Mouse (Mus musculus): ENCODE data around the gene Kng1. TPM values are rescaled to one million over a fixed set of nuclear protein-coding genes. Genes with fewer than 3 reads are reported as not detected.
"Not testable (repeated sequence)": the region's sequence is repeated elsewhere in the genome, so short reads cannot be mapped to it uniquely, and the experiment has no call there.

Kng1 gene
- polyA plus RNA-seq, 1 experiment from 2014 or later: not detected

- H3K4me3 ChIP-seq; H3K36me3 ChIP-seq (replicated peaks); ATAC-seq (replicated peaks); H3K9me3 ChIP-seq; H3K27ac ChIP-seq; H3K9ac ChIP-seq; H3K27me3 ChIP-seq (replicated peaks); H3K4me2 ChIP-seq: not testable (repeated sequence)
- H3K4me1 ChIP-seq: peaks cover 11% of the 10 kb centered on the region
- 84% methylated on average over 8 of the region's 8 CpGs for WGBS
Measured at GRCm38 (mm10) chr16:23097290-23098104, 39.8 kb downstream of the Kng1 start.

GRCm38 (mm10) chr16:23098105-23098452 lies 40.4 kb downstream of the Kng1 start:
- H3K27me3 ChIP-seq (replicated peaks); H3K9me3 ChIP-seq; ATAC-seq (replicated peaks); H3K4me3 ChIP-seq; H3K27ac ChIP-seq; H3K4me2 ChIP-seq; H3K36me3 ChIP-seq (replicated peaks); H3K9ac ChIP-seq: not testable (repeated sequence)
- 93% methylated on average over 1 of the region's 1 CpGs for WGBS
- H3K4me1 ChIP-seq: peaks cover 11% of the 10 kb centered on the region

GRCm38 (mm10) chr16:23099632-23100031 lies 42.0 kb downstream of the Kng1 start:
- peak overlapping the region; percentile 32 for H3K4me3 ChIP-seq
- 0 out of 2 replicates have a peak, but pooled peaks have one; percentile 22 for ATAC-seq (replicated peaks)
- no peaks in the 10 kb centered on the region for H3K9me3 ChIP-seq
- no peaks in the 10 kb centered on the region for H3K36me3 ChIP-seq (replicated peaks)
- WGBS: 2% methylated on average over 12 of the region's 12 CpGs
- H3K4me1 ChIP-seq: peaks cover 11% of the 10 kb centered on the region
- H3K27me3 ChIP-seq (replicated peaks): peaks cover 12% of the 10 kb centered on the region
- no peak overlapping the region for H3K27ac ChIP-seq
- peak overlapping the region; percentile 58 for H3K4me2 ChIP-seq
- 0 out of 2 replicates have a peak overlapping the region, but pooled peaks have one; percentile 21 for H3K9ac ChIP-seq

GRCm38 (mm10) chr16:23100099-23100575 lies 42.5 kb downstream of the Kng1 start:
- 0% methylated on average over 7 of the region's 9 CpGs for WGBS
- Histone ChIP-seq H3K27ac (no peak overlapping the region), H3K36me3 (replicated peaks) (no peaks in the 10 kb centered on the region), H3K4me1 (peaks cover 11% of the 10 kb centered on the region), H3K9ac (0 out of 2 replicates have a peak overlapping the region, but pooled peaks have one; percentile 21), H3K4me2 (peak overlapping the region; percentile 58), H3K27me3 (replicated peaks) (peaks cover 12% of the 10 kb centered on the region), H3K4me3 (peak overlapping the region; percentile 32), H3K9me3 (no peaks in the 10 kb centered on the region)
- peak; percentile 74 for ATAC-seq (replicated peaks)

GRCm38 (mm10) chr16:23100613-23101012 lies 42.9 kb downstream of the Kng1 start:
- H3K9ac ChIP-seq: 0 out of 2 replicates have a peak overlapping the region, but pooled peaks have one; percentile 21
- peak overlapping the region; percentile 58 for H3K4me2 ChIP-seq
- H3K36me3 ChIP-seq (replicated peaks): no peaks in the 10 kb centered on the region
- peaks cover 11% of the 10 kb centered on the region for H3K4me1 ChIP-seq
- H3K9me3 ChIP-seq: no peaks in the 10 kb centered on the region
- 11% methylated on average over 10 of the region's 10 CpGs for WGBS
- H3K4me3 ChIP-seq: no peak overlapping the region; the same call in 1 of the 2 replicates
- no peak overlapping the region for H3K27ac ChIP-seq
- peak; percentile 48; the same call in 1 of the 2 replicates for ATAC-seq (replicated peaks)
- peaks cover 12% of the 10 kb centered on the region for H3K27me3 ChIP-seq (replicated peaks)

- Histone ChIP-seq H3K27me3 (replicated peaks) (peaks cover 12% of the 10 kb centered on the region), H3K4me2 (peak overlapping the region; percentile 23), H3K9ac (no peak overlapping the region), H3K9me3 (no peaks in the 10 kb centered on the region), H3K27ac (no peak overlapping the region), H3K4me1 (peaks cover 14% of the 10 kb centered on the region), H3K4me3 (no peak overlapping the region), H3K36me3 (replicated peaks) (no peaks in the 10 kb centered on the region)
- 20% methylated on average over 15 of the region's 15 CpGs for WGBS
- no peak for ATAC-seq (replicated peaks)
Measured at GRCm38 (mm10) chr16:23102340-23103037, 44.8 kb downstream of the Kng1 start.

- H3K27ac ChIP-seq: no peak overlapping the region
- H3K9ac ChIP-seq: no peak overlapping the region
- peak overlapping the region; percentile 23 for H3K4me2 ChIP-seq
- no peak for ATAC-seq (replicated peaks)
- H3K4me3 ChIP-seq: no peak overlapping the region
- 42% methylated on average over 17 of the region's 17 CpGs for WGBS
- H3K36me3 ChIP-seq (replicated peaks): no peaks in the 10 kb centered on the region
- H3K4me1 ChIP-seq: peaks cover 14% of the 10 kb centered on the region
- H3K27me3 ChIP-seq (replicated peaks): peaks cover 12% of the 10 kb centered on the region
- H3K9me3 ChIP-seq: no peaks in the 10 kb centered on the region
Measured at GRCm38 (mm10) chr16:23103038-23103745, 45.5 kb downstream of the Kng1 start.

GRCm38 (mm10) chr16:23103841-23104240 lies 46.2 kb downstream of the Kng1 start:
- peaks cover 12% of the 10 kb centered on the region for H3K27me3 ChIP-seq (replicated peaks)
- no peak overlapping the region for H3K27ac ChIP-seq
- no peak overlapping the region for H3K4me2 ChIP-seq
- no peaks in the 10 kb centered on the region for H3K36me3 ChIP-seq (replicated peaks)
- WGBS: 44% methylated on average over 2 of the region's 2 CpGs
- peaks cover 15% of the 10 kb centered on the region for H3K4me1 ChIP-seq
- no peak overlapping the region for H3K4me3 ChIP-seq
- no peak overlapping the region for H3K9ac ChIP-seq
- H3K9me3 ChIP-seq: no peaks in the 10 kb centered on the region
- ATAC-seq (replicated peaks): no peak

- Histone ChIP-seq H3K36me3 (replicated peaks) (peaks cover 12% of the 10 kb centered on the region), H3K4me1 (peaks cover 27% of the 10 kb centered on the region), H3K9ac (no peak overlapping the region), H3K27me3 (replicated peaks) (0 out of 2 replicates have a peak, but pooled peaks cover 3% of the 10 kb centered on the region), H3K9me3 (no peaks in the 10 kb centered on the region), H3K27ac (no peak overlapping the region), H3K4me3 (no peak overlapping the region), H3K4me2 (no peak overlapping the region)
- no peak for ATAC-seq (replicated peaks)
- WGBS: 81% methylated on average over 7 of the region's 7 CpGs
Measured at GRCm38 (mm10) chr16:23106121-23106520, 48.5 kb downstream of the Kng1 start.

GRCm38 (mm10) chr16:23107231-23107942 lies 49.7 kb downstream of the Kng1 start, which contains the start of gene Eif4a2:
TSS of gene Eif4a2 (plus strand) at chr16:23107444.
- Histone ChIP-seq H3K36me3 (replicated peaks) (peaks cover 24% of the 10 kb centered on the region), H3K9me3 (no peaks in the 10 kb centered on the region), H3K27me3 (replicated peaks) (0 out of 2 replicates have a peak, but pooled peaks cover 3% of the 10 kb centered on the region), H3K4me1 (peaks cover 39% of the 10 kb centered on the region), H3K27ac (peak within 1 kb of the TSS; percentile 98), H3K4me2 (peak within 1 kb of the TSS; percentile 85), H3K4me3 (peak within 1 kb of the TSS; percentile 91), H3K9ac (peak within 1 kb of the TSS; percentile 100)
- ATAC-seq (replicated peaks): peak; percentile 93
- whole genome bisulfite sequencing: under 1% methylated on average over 71 of the region's 71 CpGs

- Histone ChIP-seq H3K4me2 (peak overlapping the region; percentile 85), H3K27ac (peak overlapping the region; percentile 98), H3K9ac (peak overlapping the region; percentile 100), H3K27me3 (replicated peaks) (0 out of 2 replicates have a peak, but pooled peaks cover 3% of the 10 kb centered on the region), H3K4me1 (peaks cover 47% of the 10 kb centered on the region), H3K4me3 (peak overlapping the region; percentile 91), H3K9me3 (no peaks in the 10 kb centered on the region), H3K36me3 (replicated peaks) (peaks cover 31% of the 10 kb centered on the region)
- ATAC-seq (replicated peaks): peak; percentile 92
- under 1% methylated on average over 52 of the region's 52 CpGs for WGBS
Measured at GRCm38 (mm10) chr16:23107946-23108759, 50.5 kb downstream of the Kng1 start.
